13 mouse cellular contexts compared by ENCODE assay signal in genomic region chr9:106308983-106309382, GRCm38 (mm10). TPM values are rescaled to one million over a fixed set of nuclear protein-coding genes. Genes with fewer than 3 reads are reported as not detected.
DNase-seq lines count a peak whose midpoint lies in the region; ATAC-seq and TF ChIP-seq lines count a peak whose summit lies in the region.
"Had no signal": no experiment of that assay in that cellular context is flagged by ENCODE, and none has a peak within 500 bp of the region (broad histone marks: within the 10 kb centered on the region; RNA-seq: fewer than 3 reads in every experiment).

No protein-coding gene starts in this region.

- no peak for ATAC-seq in forebrain, postnatal 0 days
- no peak for ATAC-seq in kidney, postnatal 0 days (replicated peaks; ENCODE audit: low FRiP score, low read depth)
- no peak for ATAC-seq in liver, embryonic 13.5 days (ENCODE audit: low read depth)
- ATAC-seq: forebrain, embryonic 14.5 days had no signal

- no peak for DNase-seq in forebrain, embryonic 10.5 days (ENCODE audit: extremely low spot score, low spot score)
- DNase-seq in forebrain, postnatal 0 days, result no peak
- no peak for DNase-seq in kidney, postnatal 0 days (ENCODE audit: low spot score)
- DNase-seq in kidney, adult 9 months, result no peak
- DNase-seq in liver, embryonic 13.5 days, result no peak
- DNase-seq in kidney, postnatal 14 days, result no peak
- DNase-seq in embryo, embryonic 10 days (ENCODE audit: low spot score), result no peak
- DNase-seq: embryo, embryonic 11 days; right cerebral cortex, postnatal 4 days; thymus, postnatal 4 days had no signal

- no peak overlapping the region for H3K4me3 ChIP-seq in forebrain, embryonic 10.5 days
- H3K4me3 ChIP-seq in forebrain, postnatal 0 days (ENCODE audit: low read depth, low read length), result no peak overlapping the region
- no peak overlapping the region for H3K4me3 ChIP-seq in kidney, postnatal 0 days (replicated peaks; ENCODE audit: low read depth, low read length)
- H3K4me3 ChIP-seq in brown adipose tissue, adult 24 weeks (ENCODE audit: insufficient read depth, low read depth, low read length), result no peak overlapping the region
- no peak overlapping the region for H3K4me3 ChIP-seq in liver, embryonic 13.5 days (replicated peaks)
- H3K4me3 ChIP-seq: neural tube, embryonic 12.5 days had no signal

- peaks cover 22% of the 10 kb centered on the region for H3K4me1 ChIP-seq in forebrain, embryonic 10.5 days
- H3K4me1 ChIP-seq in forebrain, postnatal 0 days (ENCODE audit: insufficient read depth), result no peaks in the 10 kb centered on the region
- no peaks in the 10 kb centered on the region for H3K4me1 ChIP-seq in kidney, postnatal 0 days (replicated peaks; ENCODE audit: insufficient read depth, low read length)
- peaks cover 8% of the 10 kb centered on the region for H3K4me1 ChIP-seq in brown adipose tissue, adult 24 weeks (ENCODE audit: control insufficient read depth, insufficient read depth, insufficient read length, low read length)
- H3K4me1 ChIP-seq in liver, embryonic 13.5 days (replicated peaks), result peaks cover 35% of the 10 kb centered on the region
- H3K4me1 ChIP-seq: neural tube, embryonic 12.5 days had no signal

- H3K36me3 ChIP-seq in forebrain, embryonic 10.5 days (replicated peaks), result peaks cover 30% of the 10 kb centered on the region
- no peaks in the 10 kb centered on the region for H3K36me3 ChIP-seq in forebrain, postnatal 0 days (ENCODE audit: insufficient read depth)
- H3K36me3 ChIP-seq in kidney, postnatal 0 days (ENCODE audit: insufficient read depth, low read length), result 0 out of 2 replicates have a peak, but pooled peaks cover 3% of the 10 kb centered on the region
- peaks cover 30% of the 10 kb centered on the region for H3K36me3 ChIP-seq in liver, embryonic 13.5 days
- H3K36me3 ChIP-seq: neural tube, embryonic 12.5 days had no signal

- no peak for TF ChIP-seq CTCF in forebrain, postnatal 0 days (IDR thresholded peaks at IDR 0.05; ENCODE audit: low read depth)
- TF ChIP-seq CTCF in kidney, postnatal 0 days (IDR thresholded peaks at IDR 0.05; ENCODE audit: low read depth), result no peak

- H3K9me3 ChIP-seq in forebrain, embryonic 10.5 days, result no peaks in the 10 kb centered on the region
- H3K9me3 ChIP-seq in forebrain, postnatal 0 days (ENCODE audit: low read length), result no peaks in the 10 kb centered on the region
- H3K9me3 ChIP-seq in kidney, postnatal 0 days (replicated peaks; ENCODE audit: low read length), result no peaks in the 10 kb centered on the region
- H3K9me3 ChIP-seq in liver, embryonic 13.5 days (replicated peaks), result no peaks in the 10 kb centered on the region
- H3K9me3 ChIP-seq: neural tube, embryonic 12.5 days had no signal

- H3K9ac ChIP-seq in forebrain, postnatal 0 days, result no peak overlapping the region
- no peak overlapping the region; the same call in 1 of the 2 replicates for H3K9ac ChIP-seq in kidney, postnatal 0 days (ENCODE audit: low read depth, low read length)
- no peak overlapping the region for H3K9ac ChIP-seq in liver, embryonic 13.5 days
- H3K9ac ChIP-seq: neural tube, embryonic 12.5 days had no signal

- H3K4me2 ChIP-seq in forebrain, postnatal 0 days (ENCODE audit: low read depth), result no peak overlapping the region
- no peak overlapping the region for H3K4me2 ChIP-seq in kidney, postnatal 0 days (ENCODE audit: low read length)
- no peak overlapping the region for H3K4me2 ChIP-seq in liver, embryonic 13.5 days
- H3K4me2 ChIP-seq: neural tube, embryonic 12.5 days had no signal

- H3K27me3 ChIP-seq in forebrain, embryonic 10.5 days (ENCODE audit: poor library complexity, severe bottlenecking), result no peaks in the 10 kb centered on the region
- H3K27me3 ChIP-seq in forebrain, postnatal 0 days (ENCODE audit: insufficient read depth, low read length), result no peaks in the 10 kb centered on the region
- no peaks in the 10 kb centered on the region for H3K27me3 ChIP-seq in kidney, postnatal 0 days (ENCODE audit: insufficient read depth, low read length)
- H3K27me3 ChIP-seq in liver, embryonic 13.5 days, result no peaks in the 10 kb centered on the region
- H3K27me3 ChIP-seq: neural tube, embryonic 12.5 days had no signal

- 90% methylated on average over 5 of the region's 5 CpGs for WGBS in forebrain, embryonic 10.5 days
- WGBS in forebrain, postnatal 0 days, result 87% methylated on average over 5 of the region's 5 CpGs
- 93% methylated on average over 5 of the region's 5 CpGs for WGBS in kidney, postnatal 0 days
- 82% methylated on average over 5 of the region's 5 CpGs for WGBS in liver, embryonic 13.5 days (ENCODE audit: insufficient replicate concordance)

- H3K27ac ChIP-seq in forebrain, embryonic 10.5 days, result peak overlapping the region; percentile 58
- H3K27ac ChIP-seq in forebrain, postnatal 0 days (ENCODE audit: low read depth, low read length), result no peak overlapping the region
- H3K27ac ChIP-seq in kidney, postnatal 0 days, result 0 out of 2 replicates have a peak overlapping the region, but pooled peaks have one; percentile 4
- H3K27ac ChIP-seq in brown adipose tissue, adult 24 weeks (replicated peaks; ENCODE audit: low read depth, low read length), result peak overlapping the region; percentile 78
- H3K27ac ChIP-seq in liver, embryonic 13.5 days, result peak overlapping the region; percentile 64
- H3K27ac ChIP-seq: neural tube, embryonic 12.5 days had no signal

RNA-seq across cellular contexts. Expression of gene Poc1a, which starts 28.1 kb away (rescaled TPM):
- polyA plus RNA-seq in forebrain, embryonic 10.5 days (2016; fragmentation: Nextera tagmentation; extraction: Ambion mirVana), result 42.7 and 46.4 TPM in 2 replicates
- total RNA-seq in forebrain, postnatal 0 days (2014; rRNA removed), result 5.8 and 7.6 TPM in 2 replicates
- 12.0 and 14.3 TPM in 2 replicates for polyA plus RNA-seq in forebrain, postnatal 0 days (2015; fragmentation: Nextera tagmentation; extraction: Ambion mirVana)
- polyA plus RNA-seq in kidney, postnatal 0 days (2015; fragmentation: Nextera tagmentation; extraction: Ambion mirVana), result 13.1 and 14.5 TPM in 2 replicates
- 9.4 and 12.7 TPM in 2 replicates for polyA plus RNA-seq in brown adipose tissue, adult 24 weeks (2012; ENCODE audit: insufficient read depth, insufficient read length, missing spikeins)
- polyA plus RNA-seq in liver, embryonic 13.5 days (2015; fragmentation: Nextera tagmentation; extraction: Ambion mirVana), result 27.4 and 27.8 TPM in 2 replicates

RNA-seq across cellular contexts. Expression of gene Dusp7, which starts 59.4 kb away (rescaled TPM):
- polyA plus RNA-seq in forebrain, embryonic 10.5 days (2016; fragmentation: Nextera tagmentation; extraction: Ambion mirVana), result 17.6 and 18.9 TPM in 2 replicates
- 43.5 and 44.5 TPM in 2 replicates for total RNA-seq in forebrain, postnatal 0 days (2014; rRNA removed)
- 16.5 and 16.7 TPM in 2 replicates for polyA plus RNA-seq in forebrain, postnatal 0 days (2015; fragmentation: Nextera tagmentation; extraction: Ambion mirVana)
- polyA plus RNA-seq in kidney, postnatal 0 days (2015; fragmentation: Nextera tagmentation; extraction: Ambion mirVana), result 15.1 and 15.8 TPM in 2 replicates
- 17.5 and 21.8 TPM in 2 replicates for polyA plus RNA-seq in brown adipose tissue, adult 24 weeks (2012; ENCODE audit: insufficient read depth, insufficient read length, missing spikeins)
- 3.8 and 4.1 TPM in 2 replicates for polyA plus RNA-seq in liver, embryonic 13.5 days (2015; fragmentation: Nextera tagmentation; extraction: Ambion mirVana)
